Mouse (Mus musculus) left cerebral cortex, postnatal 14 days (tissue): ENCODE measurements around the gene Col5a1. TPM values are rescaled to one million over a fixed set of nuclear protein-coding genes. Genes with fewer than 3 reads are reported as not detected.

Experiments used
- DNase-seq, 2 experiments: peaks; one replicate each; pipeline ENCODE4 v3.0.0; 2021 to 2022; ENCODE audit warnings: low spot score in 2 of 2, mixed read lengths in 1 of 2
- intact Hi-C: fragments of 180-260 bp; cut with DNase I; formaldehyde crosslinking; loops from one replicate; pipeline ENCODE4 v1.15.1; 2025
- total RNA-seq, 2 experiments: library from RNA; stranded (reverse); gene quantifications; 2 replicates each; pipeline ENCODE4 v1.2.3; 2021

Gene Col5a1
- total RNA-seq, 2 experiments from 2014 or later, result 10.8 to 13.3 TPM

DNA sequence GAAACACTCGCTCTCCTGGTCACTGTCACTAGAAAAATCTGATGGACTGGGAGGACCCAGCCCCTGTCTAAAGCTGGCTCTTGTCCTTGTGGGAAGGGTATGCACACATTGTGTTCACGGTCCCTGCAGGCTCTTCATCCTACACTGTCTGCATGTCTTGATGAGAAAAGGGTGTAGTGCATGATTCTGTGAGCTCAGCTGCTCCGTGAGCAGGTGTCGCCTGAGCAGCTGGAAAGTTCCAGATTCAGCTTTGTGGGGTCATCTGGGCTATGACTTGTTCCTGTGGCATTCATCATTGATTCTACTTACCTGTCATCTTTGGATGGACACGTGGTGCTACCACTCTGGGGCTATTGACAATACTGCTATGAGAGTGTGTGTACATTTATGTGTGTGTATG lies 61.7 kb downstream of the Col5a1 start:
- intact Hi-C loops, result no loop called here
- no peak for DNase-seq

DNA sequence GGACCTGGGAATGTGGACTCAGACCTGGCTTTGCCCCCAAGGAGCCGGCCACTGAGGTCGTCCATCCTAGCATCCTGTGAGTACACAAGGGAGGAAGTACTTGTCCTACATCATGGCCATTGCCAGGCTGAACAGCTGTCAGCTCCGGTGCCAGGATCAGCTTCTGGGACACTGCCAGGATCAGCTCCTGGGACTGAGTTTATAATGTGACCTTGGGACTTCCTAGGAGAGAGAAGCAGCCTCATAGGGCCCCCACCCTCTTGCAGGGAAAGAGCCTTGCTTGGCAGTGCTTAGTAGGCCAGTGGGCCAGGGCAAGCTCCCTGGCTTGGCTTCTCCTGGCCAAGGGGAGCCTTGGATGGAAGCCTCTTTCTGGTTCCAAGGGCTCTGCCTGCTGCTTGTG lies 67.6 kb downstream of the Col5a1 start:
- no peak for DNase-seq
- intact Hi-C loops, result no loop called here

DNA sequence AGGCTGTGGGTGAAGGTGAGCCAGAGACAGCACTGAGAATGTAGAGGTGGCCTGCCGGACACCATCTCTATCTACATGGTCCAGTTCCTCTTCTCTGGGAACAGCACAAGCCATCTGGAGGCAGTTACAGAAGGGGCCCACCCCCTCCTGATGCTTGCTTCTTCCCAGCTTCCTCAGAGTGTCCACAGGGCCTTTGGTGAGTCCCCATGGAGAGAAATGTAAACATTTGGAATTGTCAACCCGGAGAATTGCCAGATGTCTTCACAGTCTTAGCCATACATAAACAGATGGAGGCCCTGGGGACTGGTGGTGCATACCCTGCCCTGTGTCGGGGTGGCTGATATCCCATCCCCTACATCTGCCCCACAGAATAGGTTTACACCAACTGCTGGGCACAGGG lies 68.7 kb downstream of the Col5a1 start:
- intact Hi-C loops, result no loop called here
- DNase-seq, result no peak

DNA sequence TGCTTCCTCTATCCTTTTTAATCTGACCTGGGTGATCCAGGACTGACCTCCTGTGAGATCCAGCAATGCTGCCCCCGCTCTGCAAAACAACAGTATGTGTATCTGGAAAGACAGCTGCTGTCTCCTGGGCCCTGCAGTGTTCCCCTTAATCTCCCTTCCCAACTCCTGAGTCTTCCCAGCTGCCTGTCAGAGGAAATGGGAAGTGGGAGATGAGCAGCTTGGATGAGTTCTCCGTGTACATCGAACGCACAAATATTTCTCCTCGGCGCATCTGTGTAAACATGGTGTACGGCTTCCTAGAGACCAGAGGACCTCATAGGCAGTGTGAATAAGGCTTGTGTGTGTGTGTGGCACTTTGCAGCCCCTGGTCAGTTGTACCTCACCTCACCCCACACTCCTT lies 70.5 kb downstream of the Col5a1 start:
- intact Hi-C loops, result no loop called here
- no peak for DNase-seq

DNA sequence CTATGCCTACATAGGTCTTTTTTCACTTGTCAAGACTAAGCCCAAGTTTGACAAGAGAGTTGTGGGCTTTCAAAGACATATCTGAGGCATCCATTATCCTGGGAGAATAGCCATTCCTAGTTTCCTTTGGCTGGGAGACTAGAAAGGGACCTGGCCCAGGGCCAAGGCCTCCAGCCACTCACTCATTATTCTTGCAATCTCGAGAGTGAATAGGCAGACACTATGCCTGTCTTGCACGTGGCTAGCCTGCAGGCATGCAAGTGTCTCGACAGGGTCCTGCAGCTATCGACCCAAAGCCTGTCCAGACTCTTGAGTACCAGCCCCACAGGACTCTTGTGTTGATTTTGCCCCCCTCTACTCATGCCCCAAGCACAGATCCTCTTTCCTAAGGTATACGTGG lies 71.0 kb downstream of the Col5a1 start:
- intact Hi-C loops, result no loop called here
- DNase-seq, result no peak

DNA sequence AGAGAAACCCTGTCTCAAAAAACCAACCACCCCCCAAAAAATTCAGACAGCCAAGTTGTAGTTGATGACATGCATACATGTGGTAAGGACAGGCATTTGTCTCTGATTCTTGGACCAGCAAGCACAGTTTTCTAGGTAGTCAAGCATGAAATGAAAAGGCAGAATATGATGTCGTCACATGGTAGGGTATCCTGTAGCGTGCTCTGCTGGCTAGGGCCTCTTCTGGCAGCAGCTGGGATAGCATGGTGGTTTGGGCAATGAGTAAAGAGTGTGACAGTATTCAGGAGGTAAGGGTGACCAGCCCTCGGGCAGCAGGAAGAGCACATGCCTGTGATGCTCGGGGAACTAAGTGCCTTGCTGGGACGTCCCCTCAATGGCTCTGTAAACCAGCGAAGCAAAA lies 73.0 kb downstream of the Col5a1 start:
- intact Hi-C loops, result no loop called here

DNA sequence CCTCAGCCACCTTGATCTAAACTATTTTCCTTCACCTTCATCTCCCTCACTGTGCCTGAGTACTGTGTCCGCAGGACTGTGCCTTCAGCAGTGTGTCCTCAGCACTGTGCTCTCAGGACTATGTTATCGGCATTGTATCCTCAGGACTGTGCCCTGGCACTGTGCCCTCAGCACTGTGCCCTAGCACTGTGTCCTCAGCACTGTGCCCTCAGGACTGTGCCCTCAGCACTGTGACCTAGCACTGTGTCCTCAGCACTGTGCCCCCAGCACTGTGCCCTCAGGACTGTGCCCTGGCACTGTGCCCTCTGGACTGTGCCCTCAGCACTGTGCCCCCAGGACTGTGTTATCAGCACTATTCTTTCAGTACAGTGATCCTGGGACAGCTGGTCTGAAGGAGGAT lies 75.0 kb downstream of the Col5a1 start:
- no peak for DNase-seq
- intact Hi-C loops, result no loop called here

More for the DNA sequence above, 73.0 kb downstream of the Col5a1 start:
- no peak for DNase-seq

DNA sequence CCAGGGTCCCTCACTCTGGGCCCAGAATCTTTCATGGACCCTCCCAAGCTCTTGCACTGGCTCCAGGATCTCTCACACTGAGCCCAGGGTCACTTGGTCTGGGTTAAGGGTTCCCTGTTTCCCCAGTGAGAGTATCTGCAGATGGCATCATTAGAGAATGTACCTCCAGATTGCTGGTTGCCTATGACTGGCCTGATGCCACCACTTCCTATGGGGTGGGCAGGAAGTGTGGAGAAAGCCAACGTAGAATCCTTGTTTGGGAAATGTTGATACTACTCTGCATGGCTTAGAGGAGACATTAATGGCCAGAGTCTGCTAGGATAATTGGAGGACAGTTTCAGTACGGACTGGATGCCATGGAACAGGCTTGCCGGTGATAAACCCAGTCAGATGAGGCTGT lies 76.2 kb downstream of the Col5a1 start:
- intact Hi-C loops, result no loop called here
- no peak for DNase-seq

DNA sequence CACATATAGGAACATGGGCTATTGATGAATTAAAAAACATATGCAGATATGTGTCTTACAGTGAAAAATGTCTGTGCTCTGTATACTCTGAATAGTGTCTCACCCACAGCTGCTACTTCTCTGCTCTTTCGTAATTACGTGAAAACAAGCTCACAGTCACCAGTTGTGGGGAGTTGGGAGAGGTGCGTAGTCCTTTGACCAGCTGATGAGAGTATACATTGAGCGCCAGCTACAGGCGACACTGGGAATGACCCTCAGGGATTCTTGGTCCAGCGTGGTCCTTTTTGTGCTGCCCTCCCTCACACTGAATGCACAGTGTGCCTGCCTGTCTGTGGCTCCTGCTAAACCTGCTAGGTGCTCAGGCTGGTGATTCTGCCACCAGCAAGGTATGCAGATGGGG lies 82.9 kb downstream of the Col5a1 start:
- intact Hi-C loops, result no loop called here
- peak; percentile 43 to 54 for DNase-seq

DNA sequence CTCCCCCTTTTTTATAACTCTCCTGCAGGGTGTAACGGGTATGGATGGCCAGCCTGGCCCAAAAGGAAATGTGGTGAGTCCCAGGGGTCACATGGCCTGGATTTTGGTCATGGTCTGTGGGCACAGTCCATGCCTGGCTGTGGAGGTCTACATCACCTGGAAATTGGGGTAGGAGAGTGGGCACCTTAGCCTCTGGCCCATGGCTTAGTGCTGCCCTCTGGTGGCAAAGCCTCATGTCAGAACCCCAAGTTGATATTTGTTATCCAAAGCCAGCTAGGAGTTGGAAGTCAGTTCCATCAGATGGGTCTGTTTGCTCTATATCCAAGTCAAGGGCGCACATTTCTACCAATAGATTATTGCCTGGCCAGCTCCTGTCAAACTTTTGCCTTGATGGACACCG lies 87.6 kb downstream of the Col5a1 start:
- peak in 1 of 2 experiments; percentile 71 for DNase-seq
- intact Hi-C loops, result loop anchor here (2.0 kb wide), 2 partner anchors 47 to 203 kb away; no protein-coding TSS in a partner anchor

DNA sequence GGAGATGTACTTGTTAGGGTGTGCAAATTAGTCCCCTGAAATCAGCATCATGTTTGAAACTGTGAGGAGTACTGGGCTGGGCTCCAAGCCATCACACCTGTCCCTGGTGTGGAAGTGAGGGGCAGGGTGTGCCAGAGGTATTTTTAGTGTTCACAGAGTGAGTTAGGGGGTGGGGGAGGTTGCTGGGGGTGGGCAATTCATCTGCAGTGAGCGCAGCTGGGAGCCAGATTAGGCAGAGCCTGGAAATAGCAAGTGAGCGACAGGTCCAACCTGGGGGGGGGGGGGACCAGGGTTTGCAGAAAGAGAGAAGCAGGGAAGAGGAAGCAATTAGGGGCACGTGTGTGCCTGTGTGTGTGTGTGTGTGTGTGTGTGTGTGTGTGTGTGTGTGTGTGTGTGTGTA lies 89.6 kb downstream of the Col5a1 start:
- DNase-seq, result peak; percentile 34 to 62
- intact Hi-C loops, result loop anchor here (2.0 kb wide), 2 partner anchors 49 to 205 kb away; no protein-coding TSS in a partner anchor

DNA sequence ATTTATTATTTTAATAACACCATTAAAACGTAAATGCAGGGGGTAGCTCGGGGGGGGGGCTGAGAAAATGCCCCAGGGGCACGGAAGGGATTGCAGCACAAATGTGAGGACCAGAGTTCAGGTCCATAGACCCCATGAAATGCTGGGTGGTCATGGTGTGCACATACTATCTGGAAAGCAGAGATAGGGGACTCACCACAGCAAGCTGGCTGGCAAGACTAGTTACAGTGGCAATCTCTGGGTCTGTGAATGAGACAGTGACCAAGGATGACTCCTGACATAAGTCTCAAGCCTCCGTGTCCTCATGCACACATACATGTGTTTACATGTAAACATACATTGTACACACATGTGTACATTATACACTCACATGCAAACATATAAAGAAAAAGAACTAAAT lies 90.3 kb downstream of the Col5a1 start:
- no peak for DNase-seq
- intact Hi-C loops, result no loop called here

DNA sequence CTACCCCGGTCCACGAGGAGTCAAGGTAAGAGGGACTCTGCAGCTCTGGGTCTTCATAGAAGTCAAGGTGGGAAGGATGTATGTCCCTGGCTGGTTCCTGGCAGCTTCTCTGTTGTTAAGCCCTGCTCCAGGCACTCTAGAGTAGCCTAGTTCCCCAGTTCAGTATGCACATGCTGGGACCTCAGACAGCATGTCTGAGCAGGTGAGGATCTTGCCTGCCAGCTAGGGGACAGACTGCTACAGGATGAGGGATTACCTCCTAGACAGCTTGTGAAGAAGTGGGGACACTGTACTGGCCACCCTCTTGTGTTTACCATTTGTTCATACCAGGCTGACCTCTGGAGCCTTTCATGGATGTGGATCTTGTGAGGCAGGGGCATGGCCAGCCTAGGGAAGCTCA lies 94.8 kb downstream of the Col5a1 start:
- no peak for DNase-seq
- intact Hi-C loops, result no loop called here

DNA sequence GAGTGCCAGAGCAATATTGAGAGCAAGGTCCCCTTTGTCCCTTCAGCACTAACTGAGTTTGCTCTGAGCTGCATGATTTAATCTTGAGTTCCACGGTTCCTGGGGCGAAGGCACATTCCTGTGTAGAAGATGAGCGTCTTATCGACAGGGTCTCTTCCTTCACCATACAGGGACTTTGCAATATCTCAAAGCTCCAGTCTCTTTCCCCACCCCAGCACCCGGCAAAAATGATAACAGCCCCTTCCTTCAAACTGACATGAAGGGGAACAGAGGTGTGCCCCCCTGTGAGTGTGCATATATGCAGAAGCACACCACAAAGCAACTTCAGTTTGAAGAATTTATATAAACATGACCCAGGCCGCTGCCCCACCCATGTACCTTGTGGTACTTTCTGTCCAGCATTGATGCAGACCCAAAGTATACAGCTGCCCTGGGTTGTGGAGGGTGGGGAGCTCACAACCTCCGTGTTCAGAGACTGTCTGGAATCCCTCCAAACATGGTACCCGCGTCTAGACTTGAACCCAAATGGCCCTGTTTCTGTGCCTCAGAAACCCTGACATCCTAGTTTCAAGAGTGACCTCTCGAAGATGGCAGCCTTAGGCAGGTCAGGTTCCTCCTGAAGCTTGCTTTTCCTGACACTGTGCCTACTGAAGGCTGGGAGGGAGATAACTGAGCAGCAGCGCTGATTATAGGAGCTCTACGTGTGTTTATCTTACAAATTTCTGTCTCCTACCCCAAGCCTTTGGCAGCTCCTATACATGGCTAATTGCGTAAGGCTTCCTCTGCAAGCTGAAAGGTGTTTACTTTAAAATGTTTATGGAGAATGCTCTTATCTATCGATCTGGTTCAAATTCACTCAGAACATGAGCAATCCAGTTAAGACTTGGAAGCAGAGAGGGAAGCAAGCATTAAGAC lies 95.7 kb downstream of the Col5a1 start:
- no peak for DNase-seq
- intact Hi-C loops, result no loop called here

DNA sequence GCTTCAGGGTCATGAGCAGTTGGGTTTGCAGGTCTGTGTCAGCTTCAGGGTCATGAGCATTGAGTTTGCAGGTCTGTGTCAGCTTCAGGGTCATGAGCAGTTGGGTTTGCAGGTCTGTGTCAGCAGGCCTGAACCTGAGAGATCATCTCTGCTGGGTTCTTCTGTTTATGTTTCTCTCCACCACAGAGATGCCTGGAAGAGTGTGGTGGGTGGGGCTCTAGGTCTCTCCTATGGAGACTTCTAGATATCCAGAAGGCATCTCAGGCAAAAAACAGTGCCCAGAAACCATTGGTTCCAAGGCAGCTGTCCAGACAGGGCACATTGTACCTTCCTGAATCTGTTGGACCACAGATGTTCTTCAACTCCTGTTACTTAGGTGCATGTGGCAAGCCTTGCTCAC lies 96.9 kb downstream of the Col5a1 start:
- DNase-seq, result no peak
- intact Hi-C loops, result no loop called here

DNA sequence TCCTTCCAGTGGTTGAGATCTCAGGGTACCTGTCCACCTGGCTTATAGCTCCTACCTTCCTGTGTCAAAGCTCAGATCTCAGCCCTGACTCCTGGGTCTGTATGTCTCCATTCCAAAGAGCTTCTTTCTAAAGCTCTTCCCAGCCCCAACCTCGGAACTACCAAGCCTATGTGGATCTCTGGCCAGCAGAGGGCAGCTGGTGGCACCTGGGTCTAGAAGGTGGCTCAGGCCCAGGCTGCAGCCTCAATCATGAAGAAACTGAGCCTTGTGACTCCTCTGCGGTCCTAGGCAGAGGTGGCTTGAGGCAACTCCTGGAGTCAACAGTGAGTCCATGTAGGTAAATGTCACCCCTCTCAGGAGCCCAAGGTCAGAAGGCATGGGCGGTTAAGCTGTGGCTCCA lies 97.7 kb downstream of the Col5a1 start:
- intact Hi-C loops, result no loop called here
- DNase-seq, result peak in 1 of 2 experiments; percentile 37

DNA sequence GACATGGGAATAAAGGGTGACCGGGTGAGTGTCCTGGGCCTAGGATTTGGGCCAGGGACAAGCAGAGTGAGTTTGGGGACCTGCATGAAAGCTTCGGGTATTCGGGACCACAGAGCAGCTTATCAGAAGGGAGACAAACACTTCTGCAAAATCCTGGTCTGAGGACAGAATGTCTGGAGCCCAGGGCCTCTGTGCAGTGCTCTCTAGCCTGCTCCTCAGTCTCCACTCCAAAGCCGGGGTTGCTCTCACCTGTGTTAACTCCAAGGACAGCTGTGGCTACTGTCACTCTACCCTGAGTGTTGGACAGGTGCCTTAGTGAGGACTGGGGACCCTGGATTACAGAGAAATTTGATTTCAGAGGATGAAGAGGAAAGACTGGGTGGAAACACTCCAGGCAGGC lies 100.5 kb downstream of the Col5a1 start:
- intact Hi-C loops, result no loop called here
- no peak for DNase-seq

DNA sequence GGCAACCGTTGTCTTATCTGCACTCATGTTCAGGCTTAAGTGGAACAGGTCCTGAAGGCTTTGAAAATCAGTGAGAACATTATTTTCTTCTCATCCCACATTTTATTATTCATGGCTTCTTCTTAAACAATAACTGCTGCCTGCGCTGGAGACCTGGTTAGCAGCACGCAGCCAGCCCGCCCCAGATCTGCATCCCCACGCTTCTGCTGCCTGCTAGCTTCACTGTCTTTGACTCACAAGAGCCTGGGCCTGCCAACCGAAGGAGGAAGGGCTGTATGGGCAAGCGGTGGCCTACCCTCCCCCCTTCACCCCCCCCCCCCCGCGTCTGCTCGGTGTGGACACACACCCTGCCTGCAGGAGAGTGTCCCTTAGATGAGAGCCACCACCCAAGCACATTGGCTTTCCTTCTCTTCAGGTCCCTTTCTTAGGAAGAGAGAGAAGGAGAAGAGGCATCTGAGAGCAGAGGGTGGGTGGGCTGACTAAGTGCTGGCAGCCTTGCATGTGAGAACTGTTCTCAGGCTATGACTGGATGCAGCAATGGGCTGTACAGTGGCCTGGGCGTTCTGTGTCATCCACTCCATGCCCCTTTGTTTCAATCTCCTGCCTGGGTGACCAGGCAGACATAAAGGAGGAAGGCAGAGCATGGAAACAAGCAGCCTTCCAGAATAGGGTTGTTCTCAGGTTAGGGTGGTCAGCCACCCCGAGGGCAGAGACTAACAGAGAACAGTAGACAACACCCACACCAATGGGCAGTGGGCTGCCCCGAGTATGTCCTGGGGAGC lies 104.4 kb downstream of the Col5a1 start:
- intact Hi-C loops, result no loop called here
- peak in 1 of 2 experiments; percentile 40 for DNase-seq

DNA sequence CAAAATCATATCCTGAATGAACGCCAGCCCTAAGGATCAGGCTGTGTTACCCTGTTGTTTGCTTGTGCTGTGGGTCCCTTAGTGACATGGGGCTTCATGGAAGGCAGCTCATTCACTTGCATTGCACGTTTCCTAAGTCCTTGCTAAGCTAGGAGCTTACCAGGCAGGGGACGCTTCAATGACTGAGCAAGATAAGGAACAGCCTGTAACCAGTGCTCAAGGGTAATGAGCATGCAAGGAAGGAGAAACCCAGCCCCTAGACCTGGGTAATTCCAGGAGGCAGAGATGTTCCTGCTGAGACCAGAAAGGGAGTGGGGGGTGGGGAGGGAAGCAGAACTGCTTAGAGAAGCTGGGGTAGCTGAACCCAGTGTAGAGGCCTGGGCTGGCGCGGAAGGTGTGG lies 107.2 kb downstream of the Col5a1 start:
- no peak for DNase-seq
- intact Hi-C loops, result no loop called here

DNA sequence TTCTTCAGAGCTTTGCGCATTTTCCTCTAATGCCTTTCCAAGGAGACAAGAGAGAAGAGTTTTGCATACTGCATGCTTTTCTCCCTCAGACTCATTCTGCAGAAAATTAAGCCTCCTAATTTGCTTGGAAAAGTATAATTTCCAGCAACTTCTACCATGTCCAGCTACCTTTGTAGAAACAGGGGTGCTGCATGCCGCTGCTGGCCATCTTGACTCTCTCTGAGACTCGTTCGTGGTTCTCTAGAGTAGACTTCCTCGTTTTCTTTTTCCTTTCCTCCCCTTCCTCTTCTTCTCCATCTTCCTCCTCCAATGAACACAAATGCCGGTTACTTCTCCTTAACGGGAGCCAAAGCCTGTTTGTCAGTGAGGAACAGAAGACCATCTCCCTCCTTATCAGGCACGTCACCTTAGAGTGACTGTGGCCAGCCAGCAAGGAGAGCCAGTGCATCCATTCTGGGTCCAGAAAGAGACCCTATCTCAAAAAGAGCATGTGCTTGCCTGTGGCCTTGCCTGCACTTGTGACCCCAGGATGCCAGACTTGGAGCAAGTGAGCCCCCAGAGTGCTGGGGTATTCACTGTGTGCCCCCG lies 113.9 kb downstream of the Col5a1 start:
- no peak for DNase-seq
- intact Hi-C loops, result no loop called here
